Mouse (Mus musculus) spleen, adult 2 months (tissue): ENCODE measurements at regions not wholly inside any gene's neighbourhood (a gene's known extent, or its start where the extent isn't known, plus 50 kb on each side); places are given as distances from the start of the nearest gene placed in this dataset.
A peak's percentile ranks its signal among the peaks of the same experiment; 100 is the strongest.

Experiments
- DNase-seq, 2 experiments: peaks; one replicate each; pipeline versions ENCODE4 v3.0.0 to v3.0.0-alpha.2; 2012 to 2021; ENCODE audit warnings: low spot score in 2 of 2, low read depth in 1 of 2
- H3K27ac ChIP-seq: fragments of 200-500 bp; 2 replicates; pipeline ENCODE4 v1.5.1; 2012; ENCODE audit warnings: low read length, inconsistent platforms; ENCODE audit not compliant: insufficient read depth
- H3K27me3 ChIP-seq: fragments of 200-500 bp; 2 replicates; pipeline ENCODE4 v1.6.1; 2012; ENCODE audit warnings: mild to moderate bottlenecking, moderate library complexity, low read length, inconsistent platforms; ENCODE audit not compliant: control insufficient read depth, insufficient read depth
- H3K36me3 ChIP-seq: fragments of 200-500 bp; 2 replicates; pipeline ENCODE4 v1.6.1; 2012; ENCODE audit warnings: mild to moderate bottlenecking, low read length, inconsistent platforms; ENCODE audit not compliant: control insufficient read depth, insufficient read depth
- H3K4me1 ChIP-seq: fragments of 200-500 bp; 2 replicates; pipeline ENCODE4 v1.6.1; 2011; ENCODE audit warnings: inconsistent platforms; ENCODE audit not compliant: control insufficient read depth, insufficient read depth, insufficient read length
- H3K4me3 ChIP-seq: fragments of 200-500 bp; 2 replicates; pipeline ENCODE4 v1.5.1; 2011; ENCODE audit warnings: mild to moderate bottlenecking, inconsistent platforms; ENCODE audit not compliant: insufficient read depth, insufficient read length; ENCODE audit errors: extremely low read depth
- CTCF ChIP-seq: fragments of 200-500 bp; IDR thresholded peaks from 2 replicates; pipeline ENCODE4 v1.5.1; 2011; ENCODE audit warnings: mild to moderate bottlenecking, inconsistent platforms; ENCODE audit not compliant: insufficient read depth, insufficient read length, insufficient replicate concordance; ENCODE audit errors: extremely low read depth
- POLR2A ChIP-seq: fragments of 200-500 bp; IDR thresholded peaks from 2 replicates; pipeline ENCODE4 v1.6.1; 2011; ENCODE audit warnings: low read depth, low read length, inconsistent platforms
- WGBS: fragments of 180-500 bp; shearing (Covaris S2); methylation state at CpG from one replicate; pipeline ENCODE4 v1.1.7; 2018; 5-methylcytosine and 5-hydroxymethylcytosine counted together

GRCm38 (mm10) chr15:59795717-59796116, 220.7 kb downstream of the 4933412E24Rik start:
- Histone ChIP-seq H3K27ac (no peak overlapping the region), H3K4me1 (peaks cover 11% of the 10 kb centered on the region), H3K36me3 (no peaks in the 10 kb centered on the region), H3K27me3 (no peaks in the 10 kb centered on the region), H3K4me3 (no peak overlapping the region)
- TF ChIP-seq CTCF (no peak), POLR2A (no peak)
- peak; percentile 37 to 42 for DNase-seq
- WGBS, result 2% methylated on average over 5 of the region's 5 CpGs

- 90% methylated on average over 6 of the region's 6 CpGs for WGBS
Observed at GRCm38 (mm10) chr15:59794871-59795270, 221.5 kb downstream of the 4933412E24Rik start.

GRCm38 (mm10) chr15:59786706-59787425, 229.5 kb downstream of the 4933412E24Rik start:
- no peak for TF ChIP-seq CTCF
- TF ChIP-seq POLR2A, result no peak
- Histone ChIP-seq H3K4me3 (no peak overlapping the region), H3K27me3 (no peaks in the 10 kb centered on the region), H3K36me3 (no peaks in the 10 kb centered on the region), H3K27ac (no peak overlapping the region), H3K4me1 (no peaks in the 10 kb centered on the region)
- WGBS, result 90% methylated on average over 4 of the region's 4 CpGs
- DNase-seq, result no peak

More at GRCm38 (mm10) chr15:59794871-59795270, 221.5 kb downstream of the 4933412E24Rik start:
- Histone ChIP-seq H3K4me3 (no peak overlapping the region), H3K4me1 (peaks cover 11% of the 10 kb centered on the region), H3K27ac (no peak overlapping the region), H3K27me3 (no peaks in the 10 kb centered on the region), H3K36me3 (no peaks in the 10 kb centered on the region)
- DNase-seq, result no peak
- TF ChIP-seq CTCF (no peak), POLR2A (no peak)

GRCm38 (mm10) chr15:59785981-59786380, 230.4 kb downstream of the 4933412E24Rik start:
- TF ChIP-seq CTCF, result no peak
- no peak for TF ChIP-seq POLR2A
- WGBS, result 80% methylated on average over 5 of the region's 5 CpGs
- no peaks in the 10 kb centered on the region for H3K4me1 ChIP-seq
- H3K27me3 ChIP-seq, result no peaks in the 10 kb centered on the region
- no peak overlapping the region for H3K27ac ChIP-seq
- DNase-seq, result no peak
- no peak overlapping the region for H3K4me3 ChIP-seq
- no peaks in the 10 kb centered on the region for H3K36me3 ChIP-seq

- H3K27me3 ChIP-seq, result no peaks in the 10 kb centered on the region
- H3K4me1 ChIP-seq, result no peaks in the 10 kb centered on the region
- no peak overlapping the region for H3K27ac ChIP-seq
- H3K4me3 ChIP-seq, result no peak overlapping the region
- no peak for DNase-seq
- TF ChIP-seq POLR2A, result no peak
- no peak for TF ChIP-seq CTCF
- no peaks in the 10 kb centered on the region for H3K36me3 ChIP-seq
- WGBS, result 61% methylated on average over 8 of the region's 8 CpGs
Observed at GRCm38 (mm10) chr15:59784556-59784929, 231.9 kb downstream of the 4933412E24Rik start.

GRCm38 (mm10) chr15:59783782-59784555, 232.4 kb downstream of the 4933412E24Rik start:
- Histone ChIP-seq H3K4me1 (no peaks in the 10 kb centered on the region), H3K27ac (no peak overlapping the region), H3K36me3 (no peaks in the 10 kb centered on the region), H3K4me3 (no peak overlapping the region), H3K27me3 (no peaks in the 10 kb centered on the region)
- WGBS, result 53% methylated on average over 22 of the region's 22 CpGs
- no peak for DNase-seq
- TF ChIP-seq CTCF (no peak), POLR2A (no peak)

- DNase-seq, result no peak
- Histone ChIP-seq H3K4me3 (no peak overlapping the region), H3K4me1 (no peaks in the 10 kb centered on the region), H3K36me3 (no peaks in the 10 kb centered on the region), H3K27me3 (no peaks in the 10 kb centered on the region), H3K27ac (no peak overlapping the region)
- WGBS, result 42% methylated on average over 6 of the region's 6 CpGs
- TF ChIP-seq POLR2A (no peak), CTCF (no peak)
Observed at GRCm38 (mm10) chr15:59783393-59783781, 233.0 kb downstream of the 4933412E24Rik start.
